Mouse (Mus musculus) kidney, postnatal 0 days (tissue): ENCODE data around the gene Zfp428. TPM values are rescaled to one million over a fixed set of nuclear protein-coding genes. Genes with fewer than 3 reads are reported as not detected.
"Not testable (repeated sequence)": the region's sequence is repeated elsewhere in the genome, so short reads cannot be mapped to it uniquely, and the experiment has no call there.

Experiments
- ATAC-seq: fragments of 200-750 bp; cut with Nextera tagmentation; replicated peaks from 2 replicates; pipeline ENCODE4 v1.8.0; 2017; ENCODE audit warnings: low read depth, moderate number of reproducible peaks, moderate TSS enrichment, moderate library complexity; ENCODE audit not compliant: low FRiP score
- DNase-seq: peaks from one replicate; pipeline ENCODE4 v3.0.0-alpha.2; 2016; ENCODE audit warnings: low spot score
- H3K27ac ChIP-seq: fragments of 300-500 bp; sonication (generic); 2 replicates; pipeline ENCODE4 v1.5.1; 2014; ENCODE audit warnings: mild to moderate bottlenecking
- H3K27me3 ChIP-seq: fragments of 300-500 bp; sonication (generic); 2 replicates; pipeline ENCODE4 v1.6.1; 2014; ENCODE audit warnings: low read length, mixed read lengths; ENCODE audit not compliant: insufficient read depth
- H3K36me3 ChIP-seq: fragments of 300-500 bp; sonication (generic); 2 replicates; pipeline ENCODE4 v1.6.1; 2014; ENCODE audit warnings: low read length, mixed read lengths; ENCODE audit not compliant: insufficient read depth
- H3K4me1 ChIP-seq: fragments of 300-500 bp; sonication (generic); replicated peaks from 2 replicates; pipeline ENCODE4 v1.6.1; 2014; ENCODE audit warnings: antibody characterized with exemption, low read length, mixed read lengths; ENCODE audit not compliant: insufficient read depth
- H3K4me2 ChIP-seq: fragments of 300-500 bp; sonication (generic); 2 replicates; pipeline ENCODE4 v1.6.1; 2014; ENCODE audit warnings: mild to moderate bottlenecking, low read length, moderate library complexity, mixed read lengths
- H3K4me3 ChIP-seq: fragments of 300-500 bp; sonication (generic); replicated peaks from 2 replicates; pipeline ENCODE4 v1.5.1; 2014; ENCODE audit warnings: low read depth, low read length
- H3K9ac ChIP-seq: fragments of 300-500 bp; sonication (generic); 2 replicates; pipeline ENCODE4 v1.6.1; 2014; ENCODE audit warnings: low read depth, low read length
- H3K9me3 ChIP-seq: fragments of 300-500 bp; sonication (generic); replicated peaks from 2 replicates; pipeline ENCODE4 v1.6.1; 2016; ENCODE audit warnings: low read length, inconsistent platforms, mixed read lengths
- CTCF ChIP-seq: IDR thresholded peaks from 2 replicates; pipeline ENCODE4 v1.5.1; 2016; ENCODE audit warnings: antibody characterized with exemption, low read depth, mild to moderate bottlenecking, moderate library complexity
- WGBS: fragments of 180-500 bp; shearing (Covaris S2); extraction: QIAGEN DNeasy Blood & Tissue Kit; methylation state at CpG from one replicate; pipeline ENCODE4 v1.1.7; 2014; 5-methylcytosine and 5-hydroxymethylcytosine counted together
- polyA plus RNA-seq: library from polyadenylated mRNA; unstranded; fragments of >200 nt; fragmentation: Nextera tagmentation; extraction: Ambion mirVana; gene quantifications from 2 replicates; pipeline ENCODE4 v1.2.1, GENCODE M21; 2015

Gene Zfp428
- polyA plus RNA-seq, 1 experiment from 2014 or later: 41.4 TPM

GRCm38 (mm10) chr7:24507726-24508114 lies 914 bp downstream of the Zfp428 start:
- peak overlapping the region; percentile 58 for H3K4me3 ChIP-seq
- ATAC-seq: peak; percentile 8; the same call in 1 of the 2 replicates
- H3K9me3 ChIP-seq: no peaks in the 10 kb centered on the region
- H3K4me2 ChIP-seq: peak overlapping the region; percentile 81
- 0 out of 2 replicates have a peak, but pooled peaks cover 4% of the 10 kb centered on the region for H3K4me1 ChIP-seq
- H3K27me3 ChIP-seq: no peaks in the 10 kb centered on the region
- under 1% methylated on average over 20 of the region's 20 CpGs for WGBS
- no peak for DNase-seq
- TF ChIP-seq CTCF: no peak
- H3K36me3 ChIP-seq: no peaks in the 10 kb centered on the region
- H3K9ac ChIP-seq: peak overlapping the region; percentile 90
- peak overlapping the region; percentile 98 for H3K27ac ChIP-seq

- 0 out of 2 replicates have a peak, but pooled peaks cover 4% of the 10 kb centered on the region for H3K4me1 ChIP-seq
- no peak within 1 kb of the TSS for H3K4me3 ChIP-seq
- H3K27me3 ChIP-seq: no peaks in the 10 kb centered on the region
- no peak within 1 kb of the TSS for H3K9ac ChIP-seq
- no peak for DNase-seq
- no peak within 1 kb of the TSS for H3K27ac ChIP-seq
- no peaks in the 10 kb centered on the region for H3K9me3 ChIP-seq
- no peak for ATAC-seq
- no peak within 1 kb of the TSS for H3K4me2 ChIP-seq
- H3K36me3 ChIP-seq: 0 out of 2 replicates have a peak, but pooled peaks cover 3% of the 10 kb centered on the region
- WGBS: 91% methylated on average over 7 of the region's 7 CpGs
- TF ChIP-seq CTCF: no peak
These were observed 5.5 kb downstream of the Zfp428 start, which contains the start of gene AC161166.1 for GRCm38 (mm10) chr7:24512355-24512754. AC161166.1 (minus strand) TSS chr7:24512455.

GRCm38 (mm10) chr7:24516319-24516718 lies 9.5 kb downstream of the Zfp428 start:
- not testable (repeated sequence) for H3K9me3 ChIP-seq, H3K27me3 ChIP-seq, H3K4me3 ChIP-seq, DNase-seq, H3K4me2 ChIP-seq, H3K9ac ChIP-seq, H3K36me3 ChIP-seq, ATAC-seq, H3K4me1 ChIP-seq, H3K27ac ChIP-seq
- 80% methylated on average over 8 of the region's 8 CpGs for WGBS
- TF ChIP-seq CTCF: peak; percentile 41; the same call in 1 of the 2 replicates

- no peak overlapping the region for H3K4me3 ChIP-seq
- H3K9ac ChIP-seq: no peak overlapping the region
- no peaks in the 10 kb centered on the region for H3K9me3 ChIP-seq
- 56% methylated on average over 5 of the region's 5 CpGs for WGBS
- TF ChIP-seq CTCF: no peak
- ATAC-seq (no peak), DNase-seq (no peak)
- H3K4me1 ChIP-seq: no peaks in the 10 kb centered on the region
- H3K27ac ChIP-seq: no peak overlapping the region
- H3K27me3 ChIP-seq: no peaks in the 10 kb centered on the region
- 0 out of 2 replicates have a peak, but pooled peaks cover 3% of the 10 kb centered on the region for H3K36me3 ChIP-seq
- H3K4me2 ChIP-seq: no peak overlapping the region
These were observed 10.3 kb downstream of the Zfp428 start for GRCm38 (mm10) chr7:24517077-24517476.

- no peak for DNase-seq
- H3K9me3 ChIP-seq: no peaks in the 10 kb centered on the region
- H3K4me3 ChIP-seq: no peak overlapping the region
- WGBS: 76% methylated on average over 6 of the region's 6 CpGs
- H3K27ac ChIP-seq: no peak overlapping the region
- no peak overlapping the region for H3K4me2 ChIP-seq
- no peak for TF ChIP-seq CTCF
- no peaks in the 10 kb centered on the region for H3K27me3 ChIP-seq
- H3K36me3 ChIP-seq: 0 out of 2 replicates have a peak, but pooled peaks cover 3% of the 10 kb centered on the region
- H3K9ac ChIP-seq: no peak overlapping the region
- ATAC-seq: no peak
- no peaks in the 10 kb centered on the region for H3K4me1 ChIP-seq
These were observed 10.8 kb downstream of the Zfp428 start for GRCm38 (mm10) chr7:24517654-24518053.

GRCm38 (mm10) chr7:24519130-24519529 lies 12.3 kb downstream of the Zfp428 start:
- Histone ChIP-seq H3K27ac (no peak overlapping the region), H3K4me3 (no peak overlapping the region), H3K27me3 (no peaks in the 10 kb centered on the region), H3K9me3 (no peaks in the 10 kb centered on the region), H3K4me2 (no peak overlapping the region), H3K4me1 (no peaks in the 10 kb centered on the region), H3K9ac (no peak overlapping the region), H3K36me3 (0 out of 2 replicates have a peak, but pooled peaks cover 3% of the 10 kb centered on the region)
- no peak for TF ChIP-seq CTCF
- WGBS: 52% methylated on average over 3 of the region's 3 CpGs
- DNase-seq (no peak), ATAC-seq (no peak)

GRCm38 (mm10) chr7:24520054-24520453 lies 13.2 kb downstream of the Zfp428 start:
- not testable (repeated sequence) for H3K4me1 ChIP-seq, H3K9me3 ChIP-seq, H3K36me3 ChIP-seq, H3K4me2 ChIP-seq, H3K4me3 ChIP-seq, DNase-seq, H3K27ac ChIP-seq, H3K9ac ChIP-seq, H3K27me3 ChIP-seq, ATAC-seq
- WGBS: 87% methylated on average over 10 of the region's 10 CpGs
